Mouse (Mus musculus) left cerebral cortex, postnatal 14 days (tissue): Measurements from ENCODE around the gene Megf11. TPM values are rescaled to one million over a fixed set of nuclear protein-coding genes. Genes with fewer than 3 reads are reported as not detected.
A peak's percentile ranks its signal among the peaks of the same experiment; 100 is the strongest.

Source experiments
- DNase-seq, 2 experiments: peaks; one replicate each; pipeline ENCODE4 v3.0.0; 2021 to 2022; ENCODE audit warnings: low spot score in 2 of 2, mixed read lengths in 1 of 2
- intact Hi-C: fragments of 180-260 bp; cut with DNase I; formaldehyde crosslinking; loops from one replicate; pipeline ENCODE4 v1.15.1; 2025
- microRNA-seq, 2 experiments: library from miRNA; unstranded; fragments of <30 nt; microRNA quantifications; one replicate each; pipeline ENCODE4 v1.2.0; 2022
- total RNA-seq, 2 experiments: library from RNA; stranded (reverse); gene quantifications; 2 replicates each; pipeline ENCODE4 v1.2.3; 2021

The Megf11 gene
- total RNA-seq, 2 experiments from 2014 or later, result 13.6 to 14.5 TPM

- intact Hi-C loops, result no loop called here
These were observed 363.9 kb downstream of the Megf11 start for GRCm38 (mm10) chr9:64749314-64749713.

DNA sequence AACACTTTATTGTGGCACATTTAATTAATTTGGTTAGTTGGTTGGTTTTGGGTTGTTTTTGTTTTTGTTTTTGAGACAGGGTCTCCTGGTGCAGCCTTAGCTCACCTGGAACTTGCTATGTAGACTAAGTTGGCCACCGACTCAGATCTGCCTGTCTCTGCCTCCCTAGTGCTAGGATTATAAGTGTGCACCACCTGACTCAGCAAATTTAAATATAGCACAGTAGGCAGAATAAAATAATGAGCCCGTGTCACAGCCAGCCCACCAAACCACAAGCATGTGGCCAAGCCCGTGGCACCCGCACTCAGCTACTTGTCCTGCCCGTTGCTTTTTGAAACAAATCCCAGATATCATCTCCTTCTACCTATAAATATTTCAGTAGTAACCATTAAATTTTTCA lies 367.1 kb downstream of the Megf11 start:
- intact Hi-C loops, result no loop called here
- no peak for DNase-seq

More at GRCm38 (mm10) chr9:64749314-64749713, 363.9 kb downstream of the Megf11 start:
- DNase-seq, result no peak

DNA sequence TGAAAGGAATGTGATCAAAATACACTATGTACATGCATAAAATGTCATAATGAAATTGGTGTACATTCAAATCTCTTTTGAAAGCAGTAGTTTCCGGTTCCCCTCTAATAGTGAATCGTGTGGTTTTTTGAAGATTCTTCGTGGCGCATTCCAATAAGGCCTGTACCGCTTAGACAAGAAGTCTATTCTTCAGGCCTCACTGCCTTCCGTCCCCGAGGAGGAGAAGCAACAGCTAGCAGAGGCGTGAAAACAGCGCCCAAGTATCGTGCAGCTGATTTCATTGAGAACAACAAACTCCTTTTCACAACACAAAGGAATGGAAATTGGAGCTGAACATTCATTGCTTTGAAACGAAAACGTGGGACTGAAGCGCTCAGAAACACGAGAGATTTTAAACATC lies 372.6 kb downstream of the Megf11 start:
- peak in 1 of 2 experiments; percentile 41 for DNase-seq
- intact Hi-C loops, result no loop called here

Small RNA genes within 50 kb of the gene (microRNA-seq; reads per million reads assigned to microRNA genes)
- 0 reads per million in 2 experiments for gene Gm47308

Other genes with a start within 250 kb of the Megf11 start
- gene Zwilch, start 212.5 kb upstream of the Megf11 start, total RNA-seq, result 1 to 10 TPM; 3.3 to 5.4 TPM
- gene Rpl4, start 212.3 kb upstream of the Megf11 start, total RNA-seq, result 100 to 1,000 TPM; 484 to 496 TPM
- 10 to 100 TPM; 20.0 to 20.7 TPM for gene Snapc5, start 206.4 kb upstream of the Megf11 start, total RNA-seq
- 1 to 10 TPM; 2.2 to 3.2 TPM for gene Uchl4, start 150.4 kb upstream of the Megf11 start, total RNA-seq
- gene Map2k1, start 132.0 kb upstream of the Megf11 start, total RNA-seq, result 100 to 1,000 TPM; 212 to 216 TPM
- 10 to 100 TPM; 14.8 to 15.6 TPM for gene Tipin, start 104.0 kb upstream of the Megf11 start, total RNA-seq
- 10 to 100 TPM; 22.9 to 28.2 TPM for gene Dis3l, start 44.3 kb upstream of the Megf11 start, total RNA-seq